Mouse (Mus musculus): ENCODE data around the gene Fst. TPM values are rescaled to one million over a fixed set of nuclear protein-coding genes. Genes with fewer than 3 reads are reported as not detected.

Fst gene
- total RNA-seq, 2 experiments from 2014 or later, result 10.9 TPM

- no peak for TF ChIP-seq CTCF (IDR thresholded peaks at IDR 0.05)
- Histone ChIP-seq H3K27ac (no peak overlapping the region), H3K4me3 (no peak overlapping the region)
- DNase-seq (ENCODE audit: extremely low spot score in 1 of 2, low spot score in 2 of 2), result no peak
- intact Hi-C loops (cut with DNase I), result no loop called here
Observed at GRCm38 (mm10) chr13:114406424-114406823, 52.3 kb downstream of the Fst start.

GRCm38 (mm10) chr13:114405100-114405715 lies 53.5 kb downstream of the Fst start:
- Histone ChIP-seq H3K4me3 (no peak overlapping the region), H3K27ac (no peak overlapping the region)
- intact Hi-C loops (cut with DNase I), result no loop called here
- no peak for DNase-seq (ENCODE audit: extremely low spot score in 1 of 2, low spot score in 2 of 2)
- TF ChIP-seq CTCF (IDR thresholded peaks at IDR 0.05), result no peak

Other genes with a start within 250 kb of the Fst start
- gene Ndufs4, start 70.7 kb downstream of the Fst start, total RNA-seq (2021), result 100 to 1,000 TPM; 141 to 154 TPM